Comparison of ENCODE assay signal across 23 mouse cellular contexts in genomic region chr2:132583126-132583525, GRCm38 (mm10). TPM values are rescaled to one million over a fixed set of nuclear protein-coding genes. Genes with fewer than 3 reads are reported as not detected.
DNase-seq lines count a peak whose midpoint lies in the region; ATAC-seq and TF ChIP-seq lines count a peak whose summit lies in the region.
"Had no signal": no experiment of that assay in that cellular context is flagged by ENCODE, and none has a peak within 500 bp of the region (broad histone marks: within the 10 kb centered on the region; RNA-seq: fewer than 3 reads in every experiment).

No protein-coding gene starts in this region.

- TF ChIP-seq POLR2A in heart, adult 2 months (IDR thresholded peaks at IDR 0.05; ENCODE audit: insufficient read depth, low read depth, low read length), result no peak

- no peak for ATAC-seq in neural tube, embryonic 13.5 days (ENCODE audit: low read depth)
- ATAC-seq: CD4-positive, CD25-positive, alpha-beta regulatory T cell, adult 4 months; hindbrain, postnatal 0 days had no signal

- intact Hi-C loops in heart, adult 2 months (cut with DNase I), result no loop called here

- no peak for TF ChIP-seq EP300 in heart, adult 2 months (IDR thresholded peaks at IDR 0.05; ENCODE audit: insufficient read depth, low read depth, low read length)

- no peak overlapping the region for H3K9ac ChIP-seq in heart, adult 2 months (ENCODE audit: low read depth, low read length)
- no peak overlapping the region for H3K9ac ChIP-seq in neural tube, embryonic 13.5 days
- H3K9ac ChIP-seq: embryonic facial prominence, embryonic 12.5 days; heart, embryonic 15.5 days; limb, embryonic 12.5 days; liver, embryonic 13.5 days; lung, embryonic 15.5 days; midbrain, embryonic 15.5 days had no signal

- WGBS in heart, adult 2 months, result 50% methylated on average over 3 of the region's 3 CpGs
- WGBS in neural tube, embryonic 13.5 days, result 83% methylated on average over 3 of the region's 3 CpGs

- no peaks in the 10 kb centered on the region for H3K79me2 ChIP-seq in heart, adult 2 months (replicated peaks; ENCODE audit: control insufficient read depth, insufficient read depth, low read length)

- peaks cover 10% of the 10 kb centered on the region for H3K4me1 ChIP-seq in heart, adult 2 months (ENCODE audit: control insufficient read depth, insufficient read depth, low read length)
- H3K4me1 ChIP-seq in neural tube, embryonic 13.5 days (replicated peaks), result peaks cover 19% of the 10 kb centered on the region

- H3K27ac ChIP-seq in heart, adult 2 months, result peak overlapping the region; percentile 51; the same call in 1 of the 2 replicates
- H3K27ac ChIP-seq in neural tube, embryonic 13.5 days (replicated peaks), result peak overlapping the region; percentile 33; the same call in 1 of the 2 replicates
- H3K27ac ChIP-seq: liver, embryonic 13.5 days; lung, embryonic 15.5 days; macrophage had no signal

- no peak for TF ChIP-seq CTCF in heart, adult 2 months (IDR thresholded peaks at IDR 0.05)

- no peak overlapping the region for H3K4me2 ChIP-seq in neural tube, embryonic 13.5 days
- H3K4me2 ChIP-seq: embryonic facial prominence, embryonic 12.5 days; heart, embryonic 15.5 days; limb, embryonic 12.5 days; liver, embryonic 13.5 days; lung, embryonic 15.5 days; midbrain, embryonic 15.5 days had no signal

- H3K27me3 ChIP-seq in heart, adult 2 months (ENCODE audit: control insufficient read depth, insufficient read depth, low read length), result no peaks in the 10 kb centered on the region
- no peaks in the 10 kb centered on the region for H3K27me3 ChIP-seq in neural tube, embryonic 13.5 days
- H3K27me3 ChIP-seq: embryonic facial prominence, embryonic 12.5 days; heart, embryonic 15.5 days; limb, embryonic 12.5 days; liver, embryonic 13.5 days; lung, embryonic 15.5 days; midbrain, embryonic 15.5 days had no signal

- H3K9me3 ChIP-seq in neural tube, embryonic 13.5 days, result no peaks in the 10 kb centered on the region
- H3K9me3 ChIP-seq: embryonic facial prominence, embryonic 12.5 days; G1E; heart, embryonic 15.5 days; limb, embryonic 12.5 days; liver, embryonic 13.5 days; lung, embryonic 15.5 days; midbrain, embryonic 15.5 days had no signal

- no peaks in the 10 kb centered on the region; the same call in 1 of the 2 replicates for H3K36me3 ChIP-seq in heart, adult 2 months (ENCODE audit: control insufficient read depth, insufficient read depth, low read length)
- no peaks in the 10 kb centered on the region for H3K36me3 ChIP-seq in neural tube, embryonic 13.5 days
- H3K36me3 ChIP-seq: embryonic facial prominence, embryonic 12.5 days; G1E; heart, embryonic 15.5 days; limb, embryonic 12.5 days; liver, embryonic 13.5 days; lung, embryonic 15.5 days; midbrain, embryonic 15.5 days had no signal

- peak in 1 of 2 experiments; percentile 8 for DNase-seq in heart, adult 2 months
- no peak for DNase-seq in heart, postnatal 4 days
- peak; percentile 41 for DNase-seq in kidney, adult 9 months
- no peak for DNase-seq in kidney, postnatal 10 days
- no peak for DNase-seq in neural tube, embryonic 10.5 days (ENCODE audit: extremely low spot score, low spot score)
- no peak for DNase-seq in cerebellum, postnatal 10 days
- DNase-seq: adrenal gland, postnatal 36 days; cerebellum, adult 2 months; gastrocnemius, postnatal 14 days; kidney, adult 11 months; liver, embryonic 13.5 days; right cerebral cortex, postnatal 25 days; thymus, postnatal 25 days had no signal

- no peak overlapping the region for H3K4me3 ChIP-seq in heart, adult 2 months
- no peak overlapping the region for H3K4me3 ChIP-seq in neural tube, embryonic 13.5 days
- H3K4me3 ChIP-seq: embryonic facial prominence, embryonic 12.5 days; heart, embryonic 15.5 days; limb, embryonic 12.5 days; liver, embryonic 13.5 days; lung, embryonic 15.5 days; midbrain, embryonic 15.5 days had no signal

RNA-seq across cellular contexts. Expression of gene Gpcpd1, which starts 4.4 kb away (rescaled TPM):
- total RNA-seq in heart, adult 2 months (2021), result 100 to 1,000 TPM; 135 to 224 TPM
- polyA plus RNA-seq in heart, adult 2 months (2012; rRNA removed), result 37.5 and 76.6 TPM in 2 replicates
- 10 to 100 TPM; 62.0 to 71.1 TPM for total RNA-seq in heart, postnatal 4 days (2021)
- 84.8 and 89.7 TPM in 2 replicates for polyA plus RNA-seq in neural tube, embryonic 13.5 days (2015; fragmentation: Nextera tagmentation; extraction: Ambion mirVana)
